Mouse (Mus musculus): ENCODE results near the gene Zfp462.
A peak's percentile ranks its signal among the peaks of the same experiment; 100 is the strongest.

Gene Zfp462

GRCm38 (mm10) chr4:55049938-55050610 is 105.2 kb downstream of the Zfp462 start:
- no peak for DNase-seq

DNA sequence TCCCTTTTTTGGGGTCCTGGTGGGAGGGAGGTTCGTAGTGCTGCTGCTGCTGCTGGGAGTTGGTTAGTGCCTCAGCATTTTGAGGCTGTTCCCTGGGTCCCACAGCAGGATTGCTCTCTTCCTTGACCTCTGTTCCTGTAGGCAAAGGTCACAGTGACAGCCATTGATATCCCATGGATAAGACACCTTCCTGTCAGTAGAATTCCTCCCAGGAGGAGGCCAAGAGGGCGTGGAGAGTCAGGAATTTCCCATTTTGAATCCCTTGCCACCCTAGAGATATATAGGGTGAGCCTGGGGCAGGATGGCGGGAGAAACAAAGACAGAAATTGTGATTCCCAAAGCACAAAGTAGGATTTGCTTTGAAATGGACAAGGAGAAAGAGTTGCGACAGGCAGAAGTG is 106.5 kb downstream of the Zfp462 start:
- DNase-seq, result no peak

- DNase-seq, result no peak
Observed at GRCm38 (mm10) chr4:55052686-55053085, 107.8 kb downstream of the Zfp462 start.

- peak; percentile 36 for DNase-seq
Observed at GRCm38 (mm10) chr4:55057666-55058455, 113.0 kb downstream of the Zfp462 start.

- no peak for DNase-seq
Observed at GRCm38 (mm10) chr4:55058901-55059300, 114.1 kb downstream of the Zfp462 start.

DNA sequence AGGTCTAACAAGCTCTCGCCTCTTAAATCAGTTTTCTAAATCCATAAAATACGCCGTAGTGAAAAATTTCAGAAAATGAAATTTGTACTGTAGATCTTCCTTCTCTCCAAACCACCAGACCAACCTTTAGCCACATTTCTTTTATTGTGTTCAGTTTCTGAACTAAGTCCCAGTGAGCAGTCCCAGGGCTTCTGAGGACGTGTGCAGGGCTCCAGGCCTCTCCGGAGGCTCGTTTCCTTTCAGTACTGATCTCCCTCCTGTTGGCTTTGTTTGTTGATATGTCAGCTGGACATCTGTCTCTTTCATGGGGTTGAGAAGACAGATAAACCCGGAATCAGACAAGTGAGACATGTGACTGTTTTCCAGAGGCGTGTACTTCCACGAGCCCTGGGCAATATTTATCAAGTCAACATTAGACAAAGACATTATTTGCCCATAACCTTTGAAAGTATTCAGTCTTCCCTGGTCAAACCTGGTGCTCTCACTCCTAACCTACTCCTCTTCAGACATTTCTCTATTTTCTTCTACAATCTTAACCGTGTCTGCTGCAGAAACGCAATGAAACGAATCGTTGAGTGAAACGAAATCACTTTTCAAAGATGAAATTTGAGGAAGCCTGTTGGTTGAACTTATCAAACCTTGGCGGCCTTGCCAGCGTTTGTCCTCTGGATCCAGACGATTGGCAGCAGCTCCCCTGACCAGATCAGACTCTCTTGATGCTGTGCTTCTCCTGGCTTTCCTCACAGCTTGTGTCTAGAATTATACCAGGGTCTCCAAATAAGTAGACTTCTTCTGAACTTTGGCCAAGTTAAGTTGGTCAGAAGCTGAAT is 121.7 kb downstream of the Zfp462 start:
- DNase-seq, result no peak

- DNase-seq, result no peak
Observed at GRCm38 (mm10) chr4:55071535-55071934, 126.7 kb downstream of the Zfp462 start.

DNA sequence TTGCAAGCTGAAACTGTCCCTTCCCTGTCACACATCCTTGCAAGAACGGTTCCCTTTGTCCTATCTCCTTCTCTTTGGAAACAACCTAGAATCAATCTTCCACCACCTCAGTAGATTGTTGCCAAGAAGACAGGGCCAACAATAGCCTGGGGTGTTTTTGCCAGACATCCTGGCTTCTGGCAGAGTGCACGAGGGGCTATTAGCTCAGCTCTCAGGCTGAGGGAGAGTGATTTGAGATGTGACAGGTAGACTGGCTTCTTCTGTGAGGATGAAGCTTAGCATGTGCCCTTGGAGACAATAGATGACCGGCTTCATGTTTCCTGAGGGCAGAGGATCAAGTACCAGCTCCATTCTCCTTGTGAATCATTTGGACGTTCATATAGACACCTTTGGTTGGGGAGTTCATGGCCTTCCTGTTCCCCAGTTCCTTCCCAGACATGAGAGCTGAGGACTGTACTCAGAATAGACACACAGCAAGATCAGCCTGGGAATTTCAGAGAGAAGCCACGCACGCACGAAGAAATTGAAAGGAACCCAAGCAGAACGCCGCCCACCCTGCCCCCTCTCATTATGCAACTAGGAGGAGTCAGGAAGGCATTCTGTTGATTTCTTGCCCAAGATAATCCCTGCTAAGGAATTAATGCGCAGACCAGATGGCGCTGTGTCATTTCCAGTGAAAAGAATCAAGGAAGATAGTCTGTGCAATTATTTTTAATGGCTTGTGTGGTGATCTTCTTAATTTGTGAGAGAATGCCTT is 132.5 kb downstream of the Zfp462 start:
- peak; percentile 59 for DNase-seq

GRCm38 (mm10) chr4:55077902-55078716 is 133.3 kb downstream of the Zfp462 start:
- DNase-seq, result no peak

DNA sequence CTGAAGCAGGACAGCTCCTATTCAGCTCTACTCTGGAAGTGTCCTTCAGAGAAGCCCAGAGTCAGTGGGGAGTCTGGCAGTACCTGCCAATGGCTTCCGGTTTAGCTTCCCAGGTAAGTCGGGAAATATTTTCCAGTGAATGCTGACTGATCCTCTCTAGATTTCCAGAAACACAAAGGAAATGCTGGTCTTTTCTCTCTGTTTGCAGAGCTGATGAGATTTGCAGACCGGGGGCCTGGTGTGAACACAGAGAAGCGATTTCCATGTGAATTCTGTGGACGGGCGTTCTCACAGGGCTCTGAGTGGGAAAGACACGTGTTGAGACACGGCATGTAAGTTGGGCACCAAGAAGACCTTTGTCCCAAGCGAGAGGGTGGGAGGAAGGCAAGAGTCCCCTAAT is 134.2 kb downstream of the Zfp462 start:
- no peak for DNase-seq

DNA sequence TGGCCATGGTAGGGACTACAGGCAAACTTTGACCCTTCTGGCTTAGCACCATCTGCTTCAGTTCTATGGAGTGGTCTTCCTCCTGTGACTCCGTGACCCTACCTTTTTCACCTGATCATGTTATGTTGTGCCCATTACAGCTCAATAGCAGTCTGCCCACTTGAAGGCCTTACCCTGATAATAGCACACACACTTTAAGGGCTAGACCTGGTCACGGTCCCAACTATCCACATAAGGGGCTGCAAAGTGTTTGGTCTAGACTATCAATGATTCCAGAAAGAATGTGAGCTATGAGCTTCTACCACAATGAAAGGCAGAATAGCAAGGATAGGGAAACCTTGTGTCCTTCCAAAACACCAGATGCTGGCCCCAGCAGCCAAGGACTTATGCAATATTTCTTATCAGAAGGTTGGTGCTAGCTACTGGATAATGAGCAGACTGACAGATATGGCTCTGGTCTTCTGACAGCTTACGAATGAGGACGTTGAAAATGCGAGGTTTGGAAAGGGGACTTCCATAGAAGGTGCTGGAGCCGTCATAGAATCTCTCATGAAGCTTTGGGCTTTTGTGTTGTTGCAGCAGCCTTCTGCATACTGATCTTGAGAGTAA is 139.3 kb downstream of the Zfp462 start:
- no peak for DNase-seq

- no peak for DNase-seq
Observed at GRCm38 (mm10) chr4:55088153-55088552, 143.3 kb downstream of the Zfp462 start.

DNA sequence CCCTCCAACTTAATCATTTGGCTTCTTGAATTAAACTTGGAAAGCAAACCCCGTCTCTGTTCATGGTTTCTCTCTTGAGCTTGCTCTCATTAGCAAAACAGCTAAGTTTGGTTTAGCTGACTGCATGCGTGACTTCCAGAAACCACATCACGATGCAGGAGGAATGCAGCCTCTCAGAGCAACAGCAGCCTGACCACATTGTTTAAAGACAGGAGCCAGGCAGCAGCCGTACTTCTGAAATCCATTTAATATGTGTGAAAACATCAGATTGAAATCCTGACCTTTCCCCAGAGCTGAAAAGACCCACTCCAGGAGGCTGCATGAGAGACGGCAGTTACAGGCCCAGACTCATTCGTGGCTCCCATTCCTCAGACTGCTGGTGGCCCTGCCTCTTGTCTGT is 144.1 kb downstream of the Zfp462 start:
- DNase-seq, result no peak

- no peak for DNase-seq
Observed at GRCm38 (mm10) chr4:55097157-55097556, 152.3 kb downstream of the Zfp462 start.

GRCm38 (mm10) chr4:55098366-55098765 is 153.5 kb downstream of the Zfp462 start:
- DNase-seq, result no peak

GRCm38 (mm10) chr4:55100851-55101250 is 156.0 kb downstream of the Zfp462 start:
- DNase-seq, result peak; percentile 18

- DNase-seq, result no peak
Observed at GRCm38 (mm10) chr4:55101601-55102000, 156.8 kb downstream of the Zfp462 start.

DNA sequence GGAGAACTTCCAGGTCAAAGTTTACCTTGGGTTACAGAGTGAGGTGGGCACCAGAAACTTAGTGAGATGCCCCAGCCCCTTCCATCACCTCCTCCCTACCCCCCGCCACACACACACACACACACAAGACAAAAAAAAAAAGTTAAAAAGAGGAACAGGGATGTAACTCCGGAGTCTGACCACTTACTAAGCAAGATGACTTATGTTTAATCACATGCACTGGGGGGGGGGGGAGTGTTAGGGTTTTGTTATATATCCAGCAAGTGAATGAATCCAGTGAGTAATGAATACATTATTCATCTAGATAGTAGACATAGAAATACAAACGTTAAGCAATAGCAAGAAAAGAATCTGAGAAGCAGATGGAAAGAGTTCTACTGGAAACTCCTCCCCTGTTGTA is 157.5 kb downstream of the Zfp462 start:
- DNase-seq, result no peak

DNA sequence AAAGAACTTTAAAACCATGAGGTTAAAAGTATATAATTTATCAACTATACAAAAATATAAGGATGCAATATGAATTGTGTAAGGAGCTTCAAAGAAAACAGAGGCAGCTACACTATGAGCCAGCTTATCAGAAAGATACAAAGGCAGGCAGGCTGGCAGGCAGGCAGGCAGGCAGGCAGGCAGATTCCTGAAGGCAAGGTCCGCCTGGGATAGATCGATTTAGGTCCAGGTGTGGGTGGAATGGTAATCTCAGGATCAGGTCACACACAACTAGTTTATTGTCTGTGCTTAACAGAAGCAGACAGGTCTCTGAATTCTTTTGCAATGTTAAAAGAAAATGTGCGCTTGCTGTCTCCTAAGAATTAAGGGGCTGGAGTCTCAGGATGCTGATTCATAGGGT is 158.7 kb downstream of the Zfp462 start:
- DNase-seq, result no peak

GRCm38 (mm10) chr4:55117839-55118487 is 173.1 kb downstream of the Zfp462 start:
- no peak for DNase-seq

- DNase-seq, result peak; percentile 7
Observed at GRCm38 (mm10) chr4:55121126-55121525, 176.3 kb downstream of the Zfp462 start.
